Mouse (Mus musculus): ENCODE data around the gene Nlrc4.

GRCm38 (mm10) chr17:74491565-74491964, 32.6 kb upstream of the Nlrc4 start:
- TF ChIP-seq CTCF (IDR thresholded peaks at IDR 0.05; ENCODE audit: low read depth) (no peak), EP300 (IDR thresholded peaks at IDR 0.05; ENCODE audit: low read depth) (no peak)

Measured in heart, postnatal 0 days (tissue).